Mouse (Mus musculus): Measurements from ENCODE around the gene Itga5.
A peak's percentile ranks its signal among the peaks of the same experiment; 100 is the strongest.

Gene Itga5

GRCm38 (mm10) chr15:103308876-103309580 lies 57.5 kb downstream of the Itga5 start:
- DNase-seq (ENCODE audit: low spot score), result no peak

GRCm38 (mm10) chr15:103308056-103308875 lies 58.3 kb downstream of the Itga5 start:
- DNase-seq (ENCODE audit: low spot score), result no peak

- DNase-seq (ENCODE audit: low spot score), result peak; percentile 99
These were observed 59.4 kb downstream of the Itga5 start for GRCm38 (mm10) chr15:103307125-103307524.

GRCm38 (mm10) chr15:103305792-103306645 lies 60.5 kb downstream of the Itga5 start:
- peak; percentile 74 for DNase-seq (ENCODE audit: low spot score)

- DNase-seq (ENCODE audit: low spot score), result peak; percentile 100
These were observed 61.4 kb downstream of the Itga5 start for GRCm38 (mm10) chr15:103305070-103305678.

- no peak for DNase-seq (ENCODE audit: low spot score)
These were observed 62.0 kb downstream of the Itga5 start for GRCm38 (mm10) chr15:103304616-103304969.

GRCm38 (mm10) chr15:103303916-103304615 lies 62.5 kb downstream of the Itga5 start:
- peak; percentile 72 for DNase-seq (ENCODE audit: low spot score)

- DNase-seq (ENCODE audit: low spot score), result no peak
These were observed 64.1 kb downstream of the Itga5 start for GRCm38 (mm10) chr15:103302341-103303021.

GRCm38 (mm10) chr15:103301547-103302340 lies 64.8 kb downstream of the Itga5 start:
- DNase-seq (ENCODE audit: low spot score), result peak; percentile 62

- peak; percentile 90 for DNase-seq (ENCODE audit: low spot score)
These were observed 65.5 kb downstream of the Itga5 start for GRCm38 (mm10) chr15:103301046-103301445.

- no peak for DNase-seq (ENCODE audit: low spot score)
These were observed 66.0 kb downstream of the Itga5 start for GRCm38 (mm10) chr15:103300560-103300959.

GRCm38 (mm10) chr15:103300067-103300471 lies 66.5 kb downstream of the Itga5 start:
- DNase-seq (ENCODE audit: low spot score), result no peak

- no peak for DNase-seq (ENCODE audit: low spot score)
These were observed 66.9 kb downstream of the Itga5 start for GRCm38 (mm10) chr15:103299644-103300043.

GRCm38 (mm10) chr15:103298861-103299616 lies 67.5 kb downstream of the Itga5 start:
- no peak for DNase-seq (ENCODE audit: low spot score)

GRCm38 (mm10) chr15:103298026-103298425 lies 68.5 kb downstream of the Itga5 start:
- DNase-seq (ENCODE audit: low spot score), result no peak

- DNase-seq (ENCODE audit: low spot score), result no peak
These were observed 69.2 kb downstream of the Itga5 start for GRCm38 (mm10) chr15:103297313-103297712.

GRCm38 (mm10) chr15:103295851-103296250 lies 70.7 kb downstream of the Itga5 start:
- no peak for DNase-seq (ENCODE audit: low spot score)

GRCm38 (mm10) chr15:103294649-103295048 lies 71.9 kb downstream of the Itga5 start:
- no peak for DNase-seq (ENCODE audit: low spot score)
